Mouse (Mus musculus): ENCODE data around the gene Nudt14.

GRCm38 (mm10) chr12:112908991-112909390, 32.9 kb downstream of the Nudt14 start:
- TF ChIP-seq POLR2A (IDR thresholded peaks at IDR 0.05; ENCODE audit: insufficient read depth, low read depth, low read length) (no peak), CTCF (IDR thresholded peaks at IDR 0.05) (no peak), EP300 (IDR thresholded peaks at IDR 0.05; ENCODE audit: insufficient read depth, low read depth, low read length) (no peak)

Data from heart, adult 2 months (tissue).